Mouse (Mus musculus): ENCODE measurements around the gene Gm20696.

Gene Gm20696

DNA sequence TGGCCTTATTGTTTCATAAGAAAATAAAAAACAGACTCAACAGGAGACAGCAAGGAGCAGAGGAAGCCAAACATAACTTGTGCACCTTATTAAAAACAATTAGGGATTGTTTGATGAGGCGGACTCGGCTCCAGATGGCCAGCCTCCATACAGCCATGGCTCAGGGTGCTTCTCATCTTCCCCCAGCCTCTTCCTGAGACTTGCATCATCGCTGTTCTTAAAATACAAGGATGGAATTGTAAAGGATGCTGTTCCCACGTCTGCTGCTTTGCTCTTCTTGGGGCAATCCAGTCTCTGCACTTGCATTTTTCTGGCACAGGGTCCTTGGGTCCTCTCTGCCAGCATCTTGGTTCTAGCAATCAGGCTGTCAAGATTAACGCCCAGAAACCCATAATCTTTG lies 94.5 kb downstream of the Gm20696 start:
- DNase-seq (ENCODE audit: low spot score) = no peak

DNA sequence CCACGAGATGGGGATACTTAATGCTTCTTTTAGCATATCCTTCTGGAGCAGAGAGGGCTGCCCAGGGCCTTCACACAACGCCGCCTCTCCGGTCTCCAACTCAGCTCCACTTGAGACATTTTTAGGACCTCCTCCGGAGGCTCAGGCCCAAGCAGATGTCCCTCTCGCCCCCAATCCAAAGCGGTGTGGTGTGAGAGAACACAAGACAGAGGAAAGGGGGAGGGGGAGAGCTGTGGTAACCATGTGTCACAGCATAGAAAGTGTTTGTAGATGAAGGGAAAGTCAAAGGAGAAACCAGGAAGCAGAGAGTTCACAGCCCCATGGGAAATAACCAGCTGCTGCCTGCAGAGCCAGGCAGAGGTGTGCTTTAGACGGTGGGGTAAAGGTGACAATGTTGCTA lies 99.7 kb downstream of the Gm20696 start:
- no peak for DNase-seq (ENCODE audit: low spot score)

DNA sequence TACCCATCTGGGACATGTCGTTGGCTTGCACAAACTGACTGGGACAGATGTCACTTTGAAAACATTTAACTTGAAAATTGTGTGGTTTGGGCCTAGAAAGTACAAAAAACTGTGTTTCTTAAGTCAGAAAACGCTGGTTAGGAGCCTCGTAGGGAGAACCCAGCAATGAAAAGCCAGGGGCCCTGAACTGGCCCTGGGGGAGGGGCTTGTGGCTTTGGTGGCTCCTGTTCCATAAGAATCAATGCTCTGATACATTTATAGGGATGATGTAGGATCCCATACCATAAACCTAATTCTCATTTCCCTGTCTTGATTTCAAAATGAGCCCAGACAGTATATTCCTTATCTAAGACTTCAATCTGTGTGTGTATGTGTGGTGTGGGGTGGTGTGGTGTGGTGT lies 101.8 kb downstream of the Gm20696 start:
- no peak for DNase-seq (ENCODE audit: low spot score)

DNA sequence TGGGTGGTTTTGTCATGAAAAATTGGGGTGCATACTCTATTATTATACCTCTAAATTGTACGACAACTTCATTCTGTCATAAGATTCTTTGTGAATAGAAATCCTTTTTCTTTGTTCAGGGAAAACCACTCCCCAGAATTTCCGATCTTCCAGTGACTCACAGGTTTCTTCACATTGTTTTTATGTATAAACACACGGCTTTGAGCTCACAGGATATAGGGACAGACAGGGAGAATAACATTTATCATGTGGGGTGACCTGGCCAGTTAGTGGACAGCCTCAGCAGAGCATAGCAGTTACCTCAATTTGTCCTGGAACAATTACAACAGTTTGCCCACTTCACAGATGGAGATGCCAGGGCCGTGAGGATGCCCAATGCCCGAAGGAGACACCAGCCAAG lies 109.6 kb downstream of the Gm20696 start:
- DNase-seq (ENCODE audit: low spot score) = no peak

DNA sequence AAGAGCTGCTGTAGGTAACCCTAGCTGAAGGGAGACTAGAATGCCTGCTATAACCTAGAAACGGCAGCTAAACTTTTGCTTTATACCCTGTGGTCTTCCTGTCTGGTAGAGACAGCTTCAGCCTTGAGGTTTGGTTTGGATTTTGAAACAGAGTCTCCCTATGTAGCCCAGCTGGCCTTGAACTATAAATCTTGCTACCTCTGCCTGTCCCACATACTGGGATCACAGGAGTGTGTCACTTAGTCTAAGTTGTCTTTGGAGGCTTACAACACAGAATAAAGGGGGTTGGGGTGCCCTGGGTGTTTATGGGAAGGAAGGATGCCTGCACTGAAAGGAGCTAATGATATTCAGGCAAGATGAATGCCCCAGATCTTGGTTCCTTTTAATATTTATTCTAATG lies 113.8 kb downstream of the Gm20696 start:
- no peak for DNase-seq (ENCODE audit: low spot score)

DNA sequence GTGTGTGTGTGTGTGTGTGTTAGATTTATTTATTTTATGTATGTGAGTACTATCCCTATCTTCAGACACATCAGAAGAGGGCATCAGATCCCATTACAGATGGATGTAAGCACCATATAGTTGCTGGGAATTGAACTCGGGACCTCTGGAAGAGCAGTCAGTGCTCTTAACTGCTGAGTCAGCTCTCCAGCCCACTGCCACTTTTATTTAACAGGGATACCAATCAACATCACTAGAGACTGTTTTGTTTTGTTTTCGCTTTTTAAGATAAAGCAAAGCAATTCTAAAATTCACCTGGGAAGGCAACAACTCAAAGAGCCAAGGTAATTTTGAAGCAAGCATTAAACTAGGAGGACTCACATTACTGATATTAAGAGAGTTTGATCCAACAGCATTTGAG lies 120.2 kb downstream of the Gm20696 start:
- no peak for DNase-seq (ENCODE audit: low spot score)

DNA sequence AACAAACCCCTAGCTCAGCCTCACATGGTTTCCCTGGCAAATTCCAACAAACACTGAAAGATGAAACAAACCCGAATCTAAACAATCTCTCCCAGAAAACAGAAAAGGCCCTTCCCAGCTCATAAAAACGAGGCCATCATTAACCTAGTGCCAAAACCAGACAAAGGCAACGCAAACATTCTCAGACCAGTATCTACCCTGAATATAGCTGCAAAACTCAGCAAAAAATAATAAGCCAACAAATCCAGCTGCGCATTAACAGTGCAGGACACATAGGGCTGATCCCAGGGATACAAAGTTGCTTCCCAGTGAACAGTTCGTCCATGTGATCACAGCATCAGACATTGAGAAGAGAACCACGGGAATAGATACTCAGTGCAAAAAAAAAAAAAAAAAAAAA lies 121.2 kb downstream of the Gm20696 start:
- no peak for DNase-seq (ENCODE audit: low spot score)

DNA sequence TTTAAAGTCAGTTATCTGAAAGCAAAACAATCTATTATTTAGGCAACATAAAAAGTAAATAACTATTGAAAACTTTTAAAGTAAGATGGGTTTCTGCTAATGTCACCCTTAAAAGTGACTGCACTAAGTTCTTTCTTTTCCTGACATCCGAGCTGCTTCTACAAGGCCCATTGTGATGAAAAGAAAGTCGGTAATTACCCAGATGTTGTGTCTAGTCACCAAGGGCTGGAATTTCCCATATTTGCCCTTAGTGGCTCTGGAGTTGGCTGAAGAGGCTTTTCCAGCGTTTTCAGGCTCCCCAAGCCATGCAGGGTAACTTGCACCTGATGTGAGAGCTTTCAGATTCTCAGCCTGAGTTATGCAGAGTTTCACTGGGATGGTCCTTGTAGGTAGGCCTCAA lies 125.5 kb downstream of the Gm20696 start:
- no peak for DNase-seq (ENCODE audit: low spot score)

DNA sequence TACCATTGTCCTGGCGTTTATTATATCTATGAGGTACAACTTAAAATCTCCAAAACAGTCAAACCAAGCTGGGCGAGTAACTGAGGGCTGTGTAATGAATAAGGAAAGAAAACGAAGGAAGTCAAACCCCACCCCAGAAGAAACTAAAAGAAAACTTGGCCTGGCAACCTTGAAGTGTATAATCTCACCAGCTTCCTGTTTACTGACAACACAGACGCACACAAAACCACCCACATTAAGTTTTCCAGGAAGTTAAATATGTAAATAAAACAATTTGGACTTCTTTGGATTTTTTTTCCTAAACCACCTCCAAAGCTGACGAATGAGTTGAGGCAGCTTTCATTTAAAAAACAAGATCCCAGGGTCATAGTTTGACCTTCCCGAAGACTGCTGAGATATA lies 125.9 kb downstream of the Gm20696 start:
- no peak for DNase-seq (ENCODE audit: low spot score)

DNA sequence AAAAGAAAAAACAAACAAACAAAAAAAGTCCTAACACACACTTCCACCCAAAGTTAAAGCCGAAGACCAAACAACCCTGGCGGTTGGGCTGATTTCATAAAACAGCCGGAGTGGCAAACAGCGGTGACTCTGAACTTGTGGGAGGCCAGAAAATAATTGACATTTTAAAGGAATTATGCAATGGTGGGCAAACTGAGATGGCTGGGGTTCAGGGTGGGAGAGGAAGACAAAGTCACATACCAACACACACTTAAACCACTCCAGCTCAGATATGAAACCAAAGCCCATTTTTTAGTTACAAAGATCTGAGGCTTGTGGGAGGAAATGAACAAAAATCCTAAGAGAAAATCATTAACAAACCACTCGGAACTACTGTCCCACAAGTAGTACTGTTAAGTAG lies 126.5 kb downstream of the Gm20696 start:
- no peak for DNase-seq (ENCODE audit: low spot score)

DNA sequence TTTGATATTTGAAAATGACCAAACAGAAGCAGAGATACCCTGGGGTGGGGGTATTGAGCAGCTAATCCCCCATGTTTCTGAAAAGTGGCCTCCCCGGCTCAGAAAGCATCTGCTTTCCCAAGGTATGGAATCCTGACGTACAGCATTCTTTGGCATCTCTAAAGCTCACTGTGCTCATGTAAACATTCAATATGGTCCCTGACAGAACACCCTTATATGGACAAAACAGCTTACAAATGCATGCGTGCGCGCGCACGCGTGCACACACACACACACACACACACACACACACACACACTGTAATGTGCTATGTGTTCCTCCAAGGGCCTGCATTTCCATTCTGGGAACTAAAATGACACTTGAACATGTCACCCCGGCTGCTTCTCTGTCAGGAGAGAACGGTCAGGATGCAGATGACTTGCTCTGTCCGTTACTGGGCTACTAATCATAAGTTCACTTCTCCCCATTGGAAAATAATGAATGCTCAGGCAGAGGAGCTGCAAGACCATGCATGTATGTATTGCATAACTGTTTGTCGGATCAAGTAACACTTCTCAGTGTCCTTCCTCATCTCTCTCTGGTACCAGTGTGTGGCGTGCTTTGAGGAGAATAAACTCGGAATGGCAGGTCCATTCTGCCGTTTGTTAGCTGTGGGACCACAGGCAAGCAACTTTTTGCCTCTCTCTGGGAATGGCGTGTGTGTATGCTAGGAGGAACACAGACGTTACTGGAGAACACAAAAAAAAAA lies 128.2 kb downstream of the Gm20696 start:
- DNase-seq (ENCODE audit: low spot score) = no peak

DNA sequence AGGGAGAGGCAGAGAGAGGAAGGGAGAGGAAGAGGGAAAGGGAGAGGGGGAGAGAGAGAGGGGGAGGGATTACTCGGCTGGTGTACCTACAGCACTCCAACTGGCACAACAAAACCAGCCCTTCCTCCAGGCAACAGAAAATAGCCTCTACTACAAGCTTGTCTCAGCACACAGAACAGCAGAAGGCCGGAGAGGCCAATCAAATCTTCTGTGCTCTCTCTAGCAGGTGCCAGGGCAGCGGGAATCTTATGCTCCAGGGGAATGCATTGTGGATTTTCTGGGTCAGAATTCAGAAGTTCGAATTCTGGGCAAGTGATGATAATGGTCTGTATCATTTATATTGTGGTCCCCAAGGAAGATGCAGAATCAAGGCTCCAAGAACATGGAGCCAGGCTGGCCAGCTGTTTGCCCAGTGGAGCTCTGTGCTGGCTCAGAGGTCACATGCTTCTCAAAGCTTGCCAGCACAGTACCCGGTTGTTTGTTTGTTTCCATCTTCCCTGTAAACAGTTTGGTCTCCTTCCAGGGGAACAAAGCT lies 132.3 kb downstream of the Gm20696 start:
- DNase-seq (ENCODE audit: low spot score) = no peak

DNA sequence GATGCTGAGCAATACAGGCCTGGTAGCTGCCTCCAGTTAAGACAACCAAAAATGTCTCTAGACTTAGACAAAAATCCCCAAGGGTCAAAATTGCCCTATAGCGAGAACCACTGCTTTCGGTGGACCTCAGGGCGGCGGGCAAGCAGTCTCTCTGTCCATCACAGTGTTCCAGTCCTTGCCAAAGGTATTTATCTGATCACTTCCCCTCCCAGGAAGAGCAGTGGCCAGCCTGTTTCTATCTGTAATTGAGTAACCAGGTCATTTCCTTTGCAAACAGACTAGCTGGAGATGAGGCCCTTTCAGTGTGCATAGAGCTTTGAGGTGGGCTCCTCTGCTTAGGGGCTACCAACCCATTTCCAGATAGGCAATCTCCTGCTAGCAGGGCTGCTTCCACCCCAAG lies 134.1 kb downstream of the Gm20696 start:
- no peak for DNase-seq (ENCODE audit: low spot score)

DNA sequence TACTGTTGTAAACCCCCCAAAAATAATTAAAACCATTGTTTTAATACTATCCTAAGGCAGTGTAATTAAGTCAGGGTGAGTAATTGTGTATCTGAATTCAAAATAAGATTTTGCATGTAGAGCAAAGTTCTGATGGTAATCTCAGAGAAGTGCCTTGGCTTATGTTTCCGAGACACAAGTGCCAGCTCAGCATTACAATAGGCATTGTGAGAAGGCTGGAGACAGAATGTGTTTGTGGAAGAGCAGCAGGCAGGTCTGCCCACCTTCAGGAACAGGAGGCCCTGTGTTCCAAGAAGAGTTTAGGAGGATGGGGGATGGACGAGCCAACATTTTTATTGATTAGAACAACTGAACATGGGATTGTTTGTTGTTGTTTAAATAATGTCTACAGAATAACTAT lies 137.6 kb downstream of the Gm20696 start:
- no peak for DNase-seq (ENCODE audit: low spot score)

DNA sequence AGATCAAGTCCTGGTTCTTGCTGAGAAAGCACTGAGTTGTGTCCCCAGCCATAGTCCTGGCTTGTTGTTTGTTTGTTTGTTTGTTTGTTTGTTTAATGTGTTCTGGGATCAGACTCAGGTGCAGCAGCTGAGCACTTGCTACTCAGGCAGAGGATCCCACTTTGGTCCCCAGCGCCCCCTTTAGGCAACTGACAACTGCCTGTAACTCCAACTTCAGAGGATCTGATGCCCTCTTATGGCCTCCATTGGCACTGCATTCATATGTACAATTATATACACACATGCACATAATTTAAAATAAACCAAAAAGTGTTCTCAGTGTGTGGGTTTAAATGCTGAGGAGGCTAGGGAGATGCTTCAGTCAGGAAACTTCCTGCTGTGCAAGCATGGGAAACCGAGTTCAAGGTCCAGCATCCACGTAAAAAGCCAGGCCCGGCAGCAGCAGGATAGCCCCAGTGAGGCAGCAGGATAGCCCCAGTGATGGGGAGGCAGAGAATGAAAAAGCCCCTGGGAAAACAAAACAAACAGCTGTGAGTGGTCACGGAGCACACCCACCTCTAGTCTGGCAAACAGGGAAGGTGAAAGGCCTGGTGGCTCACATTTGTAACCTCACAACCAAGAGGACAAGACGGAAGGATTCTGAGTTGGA lies 139.0 kb downstream of the Gm20696 start:
- no peak for DNase-seq (ENCODE audit: low spot score)

DNA sequence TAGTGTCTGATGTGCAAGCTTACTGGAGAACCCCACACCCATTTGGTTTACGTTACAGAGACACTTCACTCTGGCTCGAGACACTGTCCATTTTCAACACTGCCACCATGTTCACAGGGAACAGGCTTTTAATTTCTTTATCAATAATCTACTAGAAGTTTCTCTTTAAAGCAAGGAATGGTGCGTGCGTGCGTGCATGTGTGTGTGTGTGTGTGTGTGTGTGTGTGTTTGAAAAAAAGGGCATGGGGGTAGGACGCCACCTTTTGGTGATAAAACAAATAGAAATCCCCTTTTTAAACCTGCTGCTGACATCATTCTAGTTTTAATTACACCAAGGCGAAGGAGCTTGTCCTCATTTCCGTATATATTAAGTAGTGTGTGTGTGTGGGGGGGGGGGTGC lies 141.2 kb downstream of the Gm20696 start:
- DNase-seq (ENCODE audit: low spot score) = peak; percentile 47

DNA sequence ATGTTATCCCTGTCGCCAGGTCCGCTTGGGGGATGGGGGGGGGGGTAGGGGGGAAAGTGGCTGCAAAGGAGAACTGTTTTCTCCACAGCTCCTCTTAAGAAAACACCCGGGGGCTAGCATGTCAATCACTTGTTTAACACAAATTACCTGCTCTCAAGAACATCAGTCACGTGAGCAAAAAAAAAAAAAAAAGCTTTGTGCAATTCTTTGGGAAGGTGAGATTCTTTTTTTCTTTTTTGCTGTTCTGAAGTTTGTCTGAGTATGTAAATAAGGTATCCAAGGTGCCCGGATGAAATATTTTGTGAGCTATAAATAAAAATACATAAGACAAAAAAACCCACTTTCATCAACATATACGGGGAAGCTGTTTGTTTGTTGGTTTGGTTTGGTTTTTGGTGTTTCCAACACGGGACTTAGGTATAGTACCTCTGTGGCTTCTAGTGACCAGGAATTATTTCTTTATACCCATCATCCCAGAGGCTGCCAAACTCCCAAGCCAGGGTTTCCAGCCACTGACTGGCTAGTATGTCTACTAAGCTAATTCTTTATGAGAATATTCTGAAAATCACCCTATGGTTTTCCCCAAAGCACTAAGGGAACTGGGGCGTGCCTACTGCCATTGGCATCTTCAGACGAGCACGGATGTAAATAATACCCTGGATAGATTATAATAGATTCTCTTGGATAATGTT lies 142.8 kb downstream of the Gm20696 start:
- DNase-seq (ENCODE audit: low spot score) = peak; percentile 38

DNA sequence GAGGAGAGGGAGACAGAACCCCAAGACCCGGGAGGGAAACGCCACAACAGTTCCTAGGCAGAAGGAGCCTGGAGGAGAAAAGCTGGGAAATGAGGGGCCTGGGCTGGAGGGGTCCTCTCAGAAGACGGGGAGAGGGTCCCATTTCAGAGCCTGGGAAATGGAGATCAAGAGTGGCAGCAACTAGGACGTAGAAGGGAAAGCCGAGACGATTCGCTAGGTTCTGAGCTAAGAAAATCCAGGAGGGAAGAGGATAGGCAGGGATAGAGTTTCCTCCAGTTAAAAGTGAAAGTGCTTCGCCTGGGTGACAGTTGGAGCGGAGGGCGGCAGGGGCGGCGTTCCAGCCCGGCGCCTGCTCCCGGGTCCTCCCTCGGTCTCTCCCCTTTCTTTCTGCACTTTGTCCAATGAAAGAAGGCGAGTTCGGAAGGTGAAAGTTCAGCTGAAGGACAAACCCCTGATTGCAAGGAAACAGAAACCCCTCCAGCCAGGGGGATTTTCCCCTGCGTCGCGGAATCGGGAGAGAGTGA lies 143.4 kb downstream of the Gm20696 start:
- peak; percentile 84 for DNase-seq (ENCODE audit: low spot score)

DNA sequence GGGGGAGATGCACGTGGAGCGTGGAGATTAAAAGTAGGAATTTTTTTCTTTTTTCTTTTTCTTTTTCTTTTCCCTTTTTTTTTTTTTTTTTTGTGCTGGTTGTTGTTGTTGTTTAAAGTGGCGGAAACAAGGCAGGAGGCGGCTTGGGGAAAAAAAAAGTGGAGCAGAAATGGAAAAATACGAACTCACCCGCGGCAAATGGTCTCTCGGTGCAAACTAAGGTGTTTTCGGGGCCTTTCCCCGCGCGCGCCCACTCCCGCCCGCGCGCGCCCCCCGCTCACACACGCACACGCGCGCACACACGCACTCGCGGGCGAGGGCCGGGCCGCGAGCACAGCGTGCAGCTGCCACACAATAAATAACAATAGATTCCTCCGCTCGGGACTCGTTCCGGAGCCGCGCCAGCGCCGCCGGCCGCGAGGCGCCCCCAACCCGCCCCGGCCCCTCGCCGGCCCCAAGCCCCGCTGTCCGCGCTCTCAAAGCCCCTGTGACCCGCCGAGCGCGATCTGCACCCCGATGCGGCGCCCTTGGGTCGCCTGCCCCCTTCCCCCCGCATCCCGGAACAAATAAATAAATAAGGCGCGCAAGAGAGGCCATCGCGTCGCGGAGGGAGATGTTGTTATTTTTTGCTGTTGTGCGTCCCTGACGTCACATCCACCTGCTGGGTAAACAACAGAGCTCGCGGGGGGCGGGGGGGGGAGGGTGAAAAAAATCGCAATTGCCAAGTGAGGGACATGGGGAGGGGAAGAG lies 144.1 kb downstream of the Gm20696 start, which contains the start of gene Foxp1:
Gene Foxp1 (minus strand): TSS at position 363 of the 750 bp plus-strand sequence.
- peak; percentile 90 for DNase-seq (ENCODE audit: low spot score)

DNA sequence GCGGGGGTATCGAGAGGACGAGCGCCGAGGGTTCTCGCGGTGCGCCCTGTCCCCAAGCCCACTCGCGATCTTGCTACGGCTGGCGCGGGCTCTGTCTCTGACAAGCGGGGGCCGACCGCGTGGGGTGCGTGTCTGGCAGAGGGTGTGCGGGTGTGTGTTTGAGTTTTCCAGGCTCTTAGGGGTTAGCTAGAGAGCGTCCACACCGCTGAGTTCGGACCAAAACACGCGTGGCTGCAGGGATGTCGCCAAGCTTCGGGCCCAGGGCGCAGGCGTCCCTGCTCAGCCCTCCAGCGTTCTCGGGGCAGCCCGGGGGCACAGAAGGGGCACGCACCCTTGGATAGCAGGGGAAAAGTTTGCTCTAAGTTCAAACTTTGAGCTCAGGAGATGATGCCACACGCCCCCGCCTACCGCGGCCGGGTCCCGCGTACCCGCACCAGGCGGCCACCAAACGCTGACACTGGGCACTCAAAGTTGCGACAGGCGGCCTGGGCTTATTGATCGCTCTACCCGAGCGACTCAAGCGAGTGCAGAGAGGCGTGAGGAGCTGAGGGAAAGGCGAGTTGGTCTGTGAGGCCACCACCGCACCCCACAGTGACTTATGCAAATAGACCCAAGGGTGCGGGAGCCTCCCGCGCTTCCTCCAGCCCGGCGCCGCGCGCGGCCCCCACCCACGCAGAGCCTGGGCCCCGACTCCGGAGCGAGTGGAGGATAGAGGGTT lies 144.8 kb downstream of the Gm20696 start:
- peak; percentile 54 for DNase-seq (ENCODE audit: low spot score)

DNA sequence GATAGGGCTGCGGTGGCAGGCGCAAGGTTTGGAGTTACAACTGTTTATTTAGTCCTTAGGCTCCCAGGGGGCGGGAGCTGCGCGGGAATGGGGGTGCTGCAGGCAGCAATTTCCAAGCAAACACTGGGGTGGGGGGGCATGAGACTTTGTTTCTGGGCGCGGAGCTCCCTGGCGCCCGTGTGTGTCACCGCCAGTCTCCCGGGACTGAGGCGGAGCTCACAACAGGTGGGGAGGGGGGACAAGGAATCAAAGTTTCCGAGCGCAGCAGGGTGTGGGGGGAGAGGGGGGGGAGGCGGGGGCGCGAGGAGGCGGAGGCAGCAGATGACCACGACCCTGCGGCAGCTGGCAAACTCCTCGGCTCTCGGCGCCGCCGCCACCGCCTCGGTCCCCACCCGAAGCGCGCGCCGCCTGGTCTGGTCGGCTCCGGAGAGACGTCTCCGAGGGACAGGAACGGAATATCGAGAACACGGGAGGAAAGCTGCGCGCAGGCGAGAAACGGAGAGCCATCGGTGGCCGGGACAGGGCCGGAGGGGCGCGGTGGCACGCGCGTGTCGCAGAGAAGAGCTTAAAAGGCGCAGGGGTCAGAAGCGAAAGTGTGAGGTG lies 145.5 kb downstream of the Gm20696 start:
- peak; percentile 31 for DNase-seq (ENCODE audit: low spot score)

Measured in MN1 (cell line).